Mouse (Mus musculus) cerebellum, adult 2 months (tissue): Measurements from ENCODE around the gene Fbln2. TPM values are rescaled to one million over a fixed set of nuclear protein-coding genes. Genes with fewer than 3 reads are reported as not detected.
A peak's percentile ranks its signal among the peaks of the same experiment; 100 is the strongest.

Source experiments
- DNase-seq, 2 experiments: peaks; one replicate each; pipeline ENCODE4 v3.0.0; 2021
- H3K27ac ChIP-seq: fragments of 200-500 bp; 2 replicates; pipeline ENCODE4 v1.5.1; 2012; ENCODE audit warnings: low read length, control low read depth, inconsistent platforms; ENCODE audit not compliant: insufficient read depth
- H3K27me3 ChIP-seq: fragments of 200-500 bp; 2 replicates; pipeline ENCODE4 v1.6.1; 2012; ENCODE audit warnings: inconsistent platforms, mild to moderate bottlenecking, low read length, moderate library complexity; ENCODE audit not compliant: control insufficient read depth, insufficient read depth
- H3K4me1 ChIP-seq: fragments of 200-500 bp; 2 replicates; pipeline ENCODE4 v1.6.1; 2011; ENCODE audit warnings: low read length; ENCODE audit not compliant: control insufficient read depth, insufficient read depth
- H3K4me3 ChIP-seq: fragments of 200-500 bp; replicated peaks from 2 replicates; pipeline ENCODE3; 2011; ENCODE audit warnings: mild to moderate bottlenecking, low read depth, low read length, control low read depth; ENCODE audit not compliant: insufficient read depth
- CTCF ChIP-seq: fragments of 200-500 bp; IDR thresholded peaks from 2 replicates; pipeline ENCODE4 v1.5.1; 2011; ENCODE audit warnings: low read depth, mild to moderate bottlenecking, control low read depth, low read length, moderate library complexity, borderline replicate concordance; ENCODE audit not compliant: insufficient read depth
- POLR2A ChIP-seq: fragments of 200-500 bp; IDR thresholded peaks from 2 replicates; pipeline ENCODE4 v1.6.1; 2011; ENCODE audit warnings: low read length, control low read depth, borderline replicate concordance; ENCODE audit not compliant: insufficient read depth
- WGBS: fragments of 180-500 bp; shearing (Covaris S2); methylation state at CpG from one replicate; pipeline ENCODE4 v1.1.7; 2018; 5-methylcytosine and 5-hydroxymethylcytosine counted together
- polyA plus RNA-seq: library from polyadenylated mRNA; depleted of rRNA; stranded (reverse); fragments of >200 nt; gene quantifications from 2 replicates; pipeline ENCODE4 v1.2.3, GENCODE M21; 2012

Gene Fbln2
- polyA plus RNA-seq, 1 experiment: 3.3 TPM

GRCm38 (mm10) chr6:91245331-91245730 is 33.1 kb downstream of the Fbln2 start:
- H3K4me3 ChIP-seq: no peak overlapping the region
- TF ChIP-seq CTCF: no peak
- TF ChIP-seq POLR2A: no peak
- no peak overlapping the region for H3K27ac ChIP-seq
- WGBS: 75% methylated on average over 6 of the region's 6 CpGs
- peaks cover 5% of the 10 kb centered on the region for H3K4me1 ChIP-seq
- H3K27me3 ChIP-seq: no peaks in the 10 kb centered on the region
- no peak for DNase-seq

- no peak for DNase-seq
- no peaks in the 10 kb centered on the region for H3K27me3 ChIP-seq
- H3K27ac ChIP-seq: no peak overlapping the region
- no peak overlapping the region for H3K4me3 ChIP-seq
- no peak for TF ChIP-seq POLR2A
- no peak for TF ChIP-seq CTCF
- 100% methylated on average over 1 of the region's 1 CpGs for WGBS
- H3K4me1 ChIP-seq: no peaks in the 10 kb centered on the region
Observed at GRCm38 (mm10) chr6:91247343-91247742, 35.1 kb downstream of the Fbln2 start.

- Histone ChIP-seq H3K4me3 (no peak overlapping the region), H3K27ac (no peak overlapping the region), H3K4me1 (no peaks in the 10 kb centered on the region), H3K27me3 (no peaks in the 10 kb centered on the region)
- no peak for TF ChIP-seq POLR2A
- TF ChIP-seq CTCF: no peak
- 49% methylated on average over 4 of the region's 4 CpGs for WGBS
- DNase-seq: peak in 1 of 2 experiments; percentile 31
Observed at GRCm38 (mm10) chr6:91248627-91249026, 36.4 kb downstream of the Fbln2 start.

- 100% methylated on average over 1 of the region's 1 CpGs for WGBS
- Histone ChIP-seq H3K4me1 (no peaks in the 10 kb centered on the region), H3K27ac (no peak overlapping the region), H3K27me3 (no peaks in the 10 kb centered on the region), H3K4me3 (no peak overlapping the region)
- no peak for TF ChIP-seq POLR2A
- TF ChIP-seq CTCF: no peak
- DNase-seq: no peak
Observed at GRCm38 (mm10) chr6:91249797-91250196, 37.5 kb downstream of the Fbln2 start.

GRCm38 (mm10) chr6:91259440-91260120 is 47.3 kb downstream of the Fbln2 start:
- H3K4me3 ChIP-seq: no peak overlapping the region
- H3K27me3 ChIP-seq: no peaks in the 10 kb centered on the region
- DNase-seq: peak in 1 of 2 experiments; percentile 22
- 77% methylated on average over 16 of the region's 16 CpGs for WGBS
- TF ChIP-seq POLR2A: no peak
- no peak for TF ChIP-seq CTCF
- H3K4me1 ChIP-seq: peaks cover 3% of the 10 kb centered on the region; the same call in 1 of the 2 replicates
- H3K27ac ChIP-seq: no peak overlapping the region

- Histone ChIP-seq H3K27me3 (no peaks in the 10 kb centered on the region), H3K4me1 (peaks cover 3% of the 10 kb centered on the region; the same call in 1 of the 2 replicates), H3K4me3 (no peak overlapping the region), H3K27ac (no peak overlapping the region)
- 82% methylated on average over 8 of the region's 8 CpGs for WGBS
- DNase-seq: no peak
- TF ChIP-seq CTCF (no peak), POLR2A (no peak)
Observed at GRCm38 (mm10) chr6:91260347-91260986, 48.2 kb downstream of the Fbln2 start.

- no peak overlapping the region for H3K27ac ChIP-seq
- TF ChIP-seq POLR2A (no peak), CTCF (no peak)
- H3K4me1 ChIP-seq: peaks cover 7% of the 10 kb centered on the region
- no peaks in the 10 kb centered on the region for H3K27me3 ChIP-seq
- DNase-seq: no peak
- WGBS: 86% methylated on average over 3 of the region's 3 CpGs
- H3K4me3 ChIP-seq: no peak overlapping the region
Observed at GRCm38 (mm10) chr6:91260987-91261367, 48.7 kb downstream of the Fbln2 start.

GRCm38 (mm10) chr6:91265616-91266015 is 53.4 kb downstream of the Fbln2 start:
- DNase-seq: no peak
- Histone ChIP-seq H3K4me1 (peaks cover 21% of the 10 kb centered on the region), H3K27me3 (no peaks in the 10 kb centered on the region), H3K27ac (no peak overlapping the region), H3K4me3 (no peak overlapping the region)
- 86% methylated on average over 12 of the region's 12 CpGs for WGBS
- TF ChIP-seq CTCF: no peak
- TF ChIP-seq POLR2A: no peak
